Mouse (Mus musculus) lung, postnatal 0 days (tissue): ENCODE measurements at regions not wholly inside any gene's neighbourhood (a gene's known extent, or its start where the extent isn't known, plus 50 kb on each side); places are given as distances from the start of the nearest gene placed in this dataset.

ENCODE experiments used
- CTCF ChIP-seq: IDR thresholded peaks from 2 replicates; pipeline ENCODE4 v1.5.1; 2016; ENCODE audit warnings: antibody characterized with exemption, mild to moderate bottlenecking
- EP300 ChIP-seq: IDR thresholded peaks from 2 replicates; pipeline ENCODE4 v1.6.1; 2016; ENCODE audit warnings: antibody characterized with exemption, mild to moderate bottlenecking, control low read depth

DNA sequence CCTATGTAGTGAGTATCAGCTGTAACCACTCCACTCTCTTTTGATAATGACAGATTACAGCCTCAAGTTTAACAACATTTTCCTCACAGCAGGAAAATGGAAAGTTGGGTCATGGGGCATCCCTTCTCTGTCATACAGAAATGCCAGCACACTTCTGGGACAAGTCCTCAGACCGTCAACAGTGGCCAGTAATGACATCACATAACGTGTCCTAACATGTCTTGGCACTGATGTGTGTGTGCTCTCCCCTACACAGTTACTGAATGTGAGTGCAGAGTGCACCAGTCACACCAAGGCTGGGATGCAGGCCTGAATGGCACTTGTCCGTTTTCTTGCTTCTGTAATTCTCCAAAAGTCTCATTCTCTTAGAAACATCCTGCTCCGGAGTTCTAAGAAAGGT lies 132.0 kb upstream of the Lrig3 start:
- TF ChIP-seq CTCF (no peak), EP300 (no peak)
